ENCODE assay signal across 9 mouse cellular contexts in the genomic region with DNA sequence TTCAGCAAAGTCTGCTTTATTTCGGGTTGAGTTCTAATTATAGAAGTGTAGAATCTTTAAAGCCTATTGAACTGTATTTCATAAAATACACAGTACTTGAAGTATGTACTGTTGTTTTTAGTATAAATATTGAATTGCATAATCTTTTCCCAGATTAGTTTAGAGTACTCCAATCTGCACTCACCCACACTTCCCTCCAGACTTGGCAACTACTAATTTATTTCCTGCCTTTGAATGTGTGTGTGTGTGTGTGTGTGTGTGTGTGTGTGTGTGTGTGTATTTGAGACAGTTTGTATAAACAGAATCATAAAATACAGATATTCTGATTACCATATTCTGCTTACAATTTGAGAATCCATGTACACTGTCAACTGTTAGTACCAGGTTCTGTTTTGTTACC.
"Had no signal": no experiment of that assay in that cellular context is flagged by ENCODE, and none has a peak within 500 bp of the region (broad histone marks: within the 10 kb centered on the region; RNA-seq: fewer than 3 reads in every experiment).

No protein-coding gene starts in this region.

- H3K4me3 ChIP-seq: left cerebral cortex, adult 2 months; limb, embryonic 15.5 days; liver, embryonic 12.5 days; midbrain, embryonic 12.5 days; neural tube, embryonic 13.5 days had no signal

- H3K27ac ChIP-seq: left cerebral cortex, adult 2 months; limb, embryonic 15.5 days; liver, embryonic 12.5 days; midbrain, embryonic 12.5 days; neural tube, embryonic 13.5 days; stomach, postnatal 0 days had no signal

- DNase-seq: kidney, adult 2 months; right cerebral cortex, postnatal 25 days; thymus, postnatal 4 days had no signal
